Mouse (Mus musculus): Measurements from ENCODE around the gene Efcc1. TPM values are rescaled to one million over a fixed set of nuclear protein-coding genes. Genes with fewer than 3 reads are reported as not detected.

Efcc1 gene
- total and polyA plus RNA-seq, 3 experiments: 0.14 TPM; not detected in 2

DNA sequence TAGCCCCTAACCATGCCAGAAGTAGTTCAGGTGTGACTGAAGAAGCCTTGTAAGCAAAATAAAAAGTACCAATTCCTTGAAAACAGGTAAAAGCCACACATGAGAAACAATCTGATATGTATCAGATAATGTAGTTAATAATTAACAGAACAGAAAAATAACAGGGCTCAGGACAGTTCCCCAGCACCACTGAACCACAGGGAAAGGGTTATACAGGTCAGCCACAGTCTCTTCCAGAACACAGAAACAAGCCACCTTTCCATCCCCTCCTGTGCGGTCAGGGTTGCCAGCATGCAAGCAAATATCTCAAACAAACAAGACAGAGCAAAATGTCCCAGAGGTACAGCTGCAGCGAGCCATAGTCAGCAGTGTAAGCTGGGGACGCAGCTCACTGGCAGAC is 28.7 kb downstream of the Efcc1 start:
- H3K4me1 ChIP-seq (ENCODE audit: control insufficient read depth in 1 of 2, insufficient read depth in 2 of 2): peaks cover 7 to 21% of the 10 kb centered on the region in 2 experiments
- peaks cover 3% of the 10 kb centered on the region for H3K27me3 ChIP-seq (replicated peaks)
- dilution Hi-C loops (cut with MboI; ENCODE audit: extremely low pct_ligation_motif_present, extremely low pct_unique_long_range_greater_than_20kb, low sequenced_read_pairs): no loop called here
- H3K4me3 ChIP-seq (replicated peaks in 1 of 3; ENCODE audit: low read depth in 2 of 3, low read length in 2 of 3, poor library complexity in 1 of 3): no peak overlapping the region
- no peaks in the 10 kb centered on the region for H3K9me3 ChIP-seq (replicated peaks; ENCODE audit: low read length)
- H3K4me2 ChIP-seq (ENCODE audit: insufficient read depth, low read depth, poor library complexity, severe bottlenecking): no peak overlapping the region
- H3K36me3 ChIP-seq (replicated peaks in 1 of 2; ENCODE audit: control insufficient read depth in 1 of 2, insufficient read depth in 1 of 2, low read length in 1 of 2): no peaks in the 10 kb centered on the region
- no peak for TF ChIP-seq ELF1 (IDR thresholded peaks at IDR 0.05; ENCODE audit: low read depth, low read length)
- no peak for TF ChIP-seq POLR2A (IDR thresholded peaks at IDR 0.05; ENCODE audit: low read depth, low read length)
- no peak for TF ChIP-seq BHLHE40 (IDR thresholded peaks at IDR 0.05; ENCODE audit: low read depth, low read length)
- TF ChIP-seq CHD2 (IDR thresholded peaks at IDR 0.05; ENCODE audit: low read length): no peak
- TF ChIP-seq POLR2AphosphoS2 (IDR thresholded peaks at IDR 0.05; ENCODE audit: low read depth, low read length): no peak
- TF ChIP-seq ETS1 (conservative IDR thresholded peaks at IDR 0.05; ENCODE audit: low read depth, low read length): no peak
- TF ChIP-seq JUND (conservative IDR thresholded peaks at IDR 0.05; ENCODE audit: low read depth, low read length): no peak
- no peak for TF ChIP-seq HCFC1 (IDR thresholded peaks at IDR 0.05; ENCODE audit: low read depth, low read length)
- TF ChIP-seq SMC3 (IDR thresholded peaks at IDR 0.05; ENCODE audit: low read depth, low read length): no peak
- TF ChIP-seq RAD21 (IDR thresholded peaks at IDR 0.05; ENCODE audit: low read depth, low read length): no peak
- TF ChIP-seq JUN (IDR thresholded peaks at IDR 0.05; ENCODE audit: insufficient read depth, low read depth, low read length): no peak
- TF ChIP-seq EP300 (IDR thresholded peaks at IDR 0.05; ENCODE audit: low read length): no peak
- TF ChIP-seq KAT2A (IDR thresholded peaks at IDR 0.05; ENCODE audit: insufficient replicate concordance, low read length): no peak
- no peak for TF ChIP-seq E2F4 (IDR thresholded peaks at IDR 0.05; ENCODE audit: insufficient replicate concordance, low read depth, low read length)
- TF ChIP-seq MXI1 (IDR thresholded peaks at IDR 0.05; ENCODE audit: low read depth, low read length): no peak
- no peak for TF ChIP-seq MAZ (IDR thresholded peaks at IDR 0.05; ENCODE audit: low read depth, low read length)
- TF ChIP-seq ZKSCAN1 (IDR thresholded peaks at IDR 0.05; ENCODE audit: borderline replicate concordance, low read depth, low read length): no peak
- no peak for TF ChIP-seq TBP (conservative IDR thresholded peaks at IDR 0.05; ENCODE audit: low read depth, low read length)
- H3K27ac ChIP-seq (ENCODE audit: insufficient read depth, low read depth): no peak overlapping the region
- in situ Hi-C loops (cut with MboI; ENCODE audit: low pct_ligation_motif_present, low pct_unique_long_range_greater_than_20kb, low sequenced_read_pairs): no loop called here
- no peak for DNase-seq (ENCODE audit: extremely low read depth)
- no peaks in the 10 kb centered on the region for H3K79me2 ChIP-seq (replicated peaks; ENCODE audit: control insufficient read depth, extremely low read depth, insufficient read depth, poor library complexity, severe bottlenecking)
- no peak overlapping the region for H3K9ac ChIP-seq (ENCODE audit: insufficient read depth, low read depth)

DNA sequence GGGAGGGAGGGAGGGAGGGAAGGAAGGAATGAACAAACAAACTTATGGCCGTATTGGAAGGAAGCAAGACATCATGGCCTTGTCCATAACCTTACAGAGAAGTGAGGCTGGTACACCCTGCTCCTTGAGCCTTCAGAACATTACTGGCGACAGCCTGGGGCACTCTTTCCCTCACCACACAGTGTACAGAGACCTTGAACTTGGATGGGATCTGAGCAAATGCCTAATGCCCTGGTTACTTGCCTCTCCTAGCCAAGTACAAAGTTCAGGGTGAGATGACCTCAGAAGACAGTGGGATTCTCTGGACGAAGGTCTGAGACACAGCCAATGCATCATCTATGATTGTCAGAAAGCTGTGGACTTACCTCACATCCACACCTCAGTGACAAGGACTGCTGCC is 29.2 kb downstream of the Efcc1 start:
- in situ Hi-C loops (cut with MboI; ENCODE audit: low pct_ligation_motif_present, low pct_unique_long_range_greater_than_20kb, low sequenced_read_pairs): no loop called here
- no peaks in the 10 kb centered on the region for H3K36me3 ChIP-seq (replicated peaks in 1 of 2; ENCODE audit: control insufficient read depth in 1 of 2, insufficient read depth in 1 of 2, low read length in 1 of 2)
- no peak for DNase-seq (ENCODE audit: extremely low read depth)
- H3K9me3 ChIP-seq (replicated peaks; ENCODE audit: low read length): no peaks in the 10 kb centered on the region
- no peak overlapping the region for H3K4me2 ChIP-seq (ENCODE audit: insufficient read depth, low read depth, poor library complexity, severe bottlenecking)
- H3K9ac ChIP-seq (ENCODE audit: insufficient read depth, low read depth): no peak overlapping the region
- H3K4me3 ChIP-seq (replicated peaks in 1 of 3; ENCODE audit: low read depth in 2 of 3, low read length in 2 of 3, poor library complexity in 1 of 3): no peak overlapping the region
- no peak for TF ChIP-seq ELF1 (IDR thresholded peaks at IDR 0.05; ENCODE audit: low read depth, low read length)
- TF ChIP-seq PAX5 (IDR thresholded peaks at IDR 0.05; ENCODE audit: low read length): no peak
- no peak for TF ChIP-seq TCF12 (IDR thresholded peaks at IDR 0.05; ENCODE audit: low read depth, low read length)
- no peak for TF ChIP-seq KAT2A (IDR thresholded peaks at IDR 0.05; ENCODE audit: insufficient replicate concordance, low read length)
- no peak for TF ChIP-seq JUND (conservative IDR thresholded peaks at IDR 0.05; ENCODE audit: low read depth, low read length)
- no peak for TF ChIP-seq JUN (IDR thresholded peaks at IDR 0.05; ENCODE audit: insufficient read depth, low read depth, low read length)
- no peak for TF ChIP-seq CHD2 (IDR thresholded peaks at IDR 0.05; ENCODE audit: low read length)
- TF ChIP-seq EP300 (IDR thresholded peaks at IDR 0.05; ENCODE audit: low read length): no peak
- no peak for TF ChIP-seq GABPA (IDR thresholded peaks at IDR 0.05; ENCODE audit: insufficient replicate concordance, low read depth, low read length)
- no peak for TF ChIP-seq SIN3A (IDR thresholded peaks at IDR 0.05; ENCODE audit: low read length)
- no peak for TF ChIP-seq TBP (conservative IDR thresholded peaks at IDR 0.05; ENCODE audit: low read depth, low read length)
- TF ChIP-seq RAD21 (IDR thresholded peaks at IDR 0.05; ENCODE audit: low read depth, low read length): no peak
- TF ChIP-seq MAX (IDR thresholded peaks at IDR 0.05; ENCODE audit: low read length): no peak
- TF ChIP-seq ZKSCAN1 (IDR thresholded peaks at IDR 0.05; ENCODE audit: borderline replicate concordance, low read depth, low read length): no peak
- TF ChIP-seq E2F4 (IDR thresholded peaks at IDR 0.05; ENCODE audit: insufficient replicate concordance, low read depth, low read length): no peak
- TF ChIP-seq MAFK (IDR thresholded peaks at IDR 0.05; ENCODE audit: insufficient replicate concordance, low read length): no peak
- TF ChIP-seq USF1 (IDR thresholded peaks at IDR 0.05; ENCODE audit: low read depth, low read length): no peak
- peaks cover 3% of the 10 kb centered on the region for H3K27me3 ChIP-seq (replicated peaks)
- dilution Hi-C loops (cut with MboI; ENCODE audit: extremely low pct_ligation_motif_present, extremely low pct_unique_long_range_greater_than_20kb, low sequenced_read_pairs): no loop called here
- H3K79me2 ChIP-seq (replicated peaks; ENCODE audit: control insufficient read depth, extremely low read depth, insufficient read depth, poor library complexity, severe bottlenecking): no peaks in the 10 kb centered on the region
- no peak overlapping the region for H3K27ac ChIP-seq (ENCODE audit: insufficient read depth, low read depth)
- H3K4me1 ChIP-seq (ENCODE audit: control insufficient read depth in 1 of 2, insufficient read depth in 2 of 2): peaks cover 7 to 16% of the 10 kb centered on the region in 2 experiments

Measured in CH12.LX (cell line).